Mouse (Mus musculus) left cerebral cortex, postnatal 36 days (tissue): ENCODE measurements at regions not wholly inside any gene's neighbourhood (a gene's known extent, or its start where the extent isn't known, plus 50 kb on each side); places are given as distances from the start of the nearest gene placed in this dataset.

Source experiments
- DNase-seq, 2 experiments: peaks; one replicate each; pipeline ENCODE4 v3.0.0; 2021 to 2022; ENCODE audit warnings: low spot score in 2 of 2, mixed read lengths in 1 of 2
- intact Hi-C: fragments of 180-260 bp; cut with DNase I; formaldehyde crosslinking; loops from one replicate; pipeline ENCODE4 v1.15.1; 2025

DNA sequence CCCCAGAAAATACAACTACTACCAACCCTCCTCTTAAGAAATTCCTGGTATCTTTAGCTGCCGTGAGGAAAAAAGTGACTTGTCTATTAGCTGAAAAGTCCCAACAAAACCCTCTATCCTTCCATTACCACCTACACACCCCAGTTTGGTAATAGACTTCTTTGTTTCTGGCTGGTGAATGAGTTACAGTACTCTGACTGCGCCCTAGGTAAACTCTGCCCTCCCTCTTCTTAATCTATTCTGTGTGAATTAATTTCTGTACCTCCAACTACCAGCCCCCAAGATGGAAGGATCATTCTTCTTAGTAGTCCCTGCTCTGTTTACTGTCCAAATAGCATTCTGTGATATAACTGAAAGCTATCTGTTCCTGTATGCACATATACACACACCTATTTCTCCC lies 245.4 kb downstream of the Pik3r1 start:
- intact Hi-C loops = no loop called here
- no peak for DNase-seq

DNA sequence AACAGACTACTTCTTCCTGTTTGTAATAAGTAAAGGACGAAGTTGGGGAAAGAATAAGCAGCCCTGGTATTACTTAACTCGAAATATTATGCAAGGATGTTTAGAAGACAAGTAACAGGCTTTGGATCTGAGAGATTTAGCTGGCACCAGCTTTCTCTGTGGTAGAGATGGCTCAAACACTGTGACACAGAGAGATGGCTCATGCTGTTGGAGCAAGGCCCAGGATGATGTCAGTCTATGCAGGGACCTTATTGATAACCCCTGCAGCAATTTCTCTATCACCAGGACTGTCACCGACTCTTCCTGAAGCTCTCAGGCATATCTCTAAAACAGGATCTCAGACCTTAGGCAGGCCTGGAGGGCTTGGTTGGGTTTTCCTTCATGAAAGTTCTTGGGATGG lies 254.7 kb downstream of the Pik3r1 start:
- DNase-seq = no peak
- intact Hi-C loops = loop anchor here (5.0 kb wide), 1 partner anchor 179 kb away; no protein-coding TSS in a partner anchor

DNA sequence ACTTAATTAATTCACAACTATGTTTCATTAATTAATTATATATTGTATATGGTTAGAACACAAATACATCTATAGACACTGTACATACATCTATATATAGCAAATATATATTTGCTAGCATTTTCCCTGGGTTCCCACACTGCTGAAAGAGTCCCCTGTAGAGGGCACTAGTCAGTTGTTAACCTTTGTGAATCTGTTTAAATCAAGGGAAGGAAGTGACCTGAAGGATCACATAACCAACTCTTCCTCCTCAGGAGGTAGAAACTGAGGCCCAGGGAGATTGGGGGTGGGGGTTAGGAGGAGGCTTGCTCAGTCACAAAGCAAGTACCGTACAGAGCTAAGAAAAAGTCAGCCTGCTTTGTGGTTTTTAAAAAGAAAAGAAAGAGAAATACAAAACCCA lies 258.1 kb downstream of the Pik3r1 start:
- no peak for DNase-seq
- intact Hi-C loops = loop anchor here (5.0 kb wide), 1 partner anchor 182 kb away; no protein-coding TSS in a partner anchor

DNA sequence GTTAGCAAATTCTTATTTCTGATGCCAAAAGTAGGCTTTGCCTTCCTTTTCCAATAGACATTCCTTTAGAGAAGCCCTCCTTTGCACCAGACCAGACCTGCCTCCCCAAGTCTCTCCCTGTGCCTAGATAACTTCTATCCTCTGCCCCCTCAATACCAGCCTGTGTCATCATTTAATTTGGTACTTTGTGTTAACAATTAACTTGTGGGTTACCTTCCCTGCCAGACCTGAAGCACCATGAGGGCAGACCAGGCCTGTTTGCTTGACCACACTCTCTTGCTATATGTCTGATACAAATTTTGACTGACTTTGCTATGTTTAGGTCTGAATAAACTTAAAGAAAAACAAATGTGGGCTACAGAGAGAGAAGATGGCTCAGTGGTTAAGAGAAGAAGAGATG lies 259.7 kb downstream of the Pik3r1 start:
- intact Hi-C loops = no loop called here

DNA sequence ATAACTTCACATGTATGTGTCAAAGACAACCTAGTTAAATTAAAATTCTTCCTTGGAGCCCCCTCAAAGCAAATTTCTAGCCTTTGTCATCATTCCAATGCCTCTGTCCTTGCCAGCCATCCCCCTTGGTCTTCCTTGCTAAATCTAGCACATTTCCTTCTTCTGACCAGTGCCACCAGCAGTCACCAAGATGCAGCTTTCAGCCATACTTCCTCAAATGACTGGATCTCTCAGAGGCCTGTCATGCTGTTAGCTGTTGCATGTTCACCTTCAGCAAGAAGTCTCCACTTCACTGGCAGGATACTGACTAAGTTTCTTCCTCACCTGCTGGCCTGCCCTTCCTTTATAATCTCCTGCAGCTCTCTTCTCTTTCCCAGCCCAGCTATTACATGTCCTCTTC lies 261.3 kb downstream of the Pik3r1 start:
- intact Hi-C loops = no loop called here
- DNase-seq = no peak

More for the DNA sequence above, 259.7 kb downstream of the Pik3r1 start:
- DNase-seq = no peak

DNA sequence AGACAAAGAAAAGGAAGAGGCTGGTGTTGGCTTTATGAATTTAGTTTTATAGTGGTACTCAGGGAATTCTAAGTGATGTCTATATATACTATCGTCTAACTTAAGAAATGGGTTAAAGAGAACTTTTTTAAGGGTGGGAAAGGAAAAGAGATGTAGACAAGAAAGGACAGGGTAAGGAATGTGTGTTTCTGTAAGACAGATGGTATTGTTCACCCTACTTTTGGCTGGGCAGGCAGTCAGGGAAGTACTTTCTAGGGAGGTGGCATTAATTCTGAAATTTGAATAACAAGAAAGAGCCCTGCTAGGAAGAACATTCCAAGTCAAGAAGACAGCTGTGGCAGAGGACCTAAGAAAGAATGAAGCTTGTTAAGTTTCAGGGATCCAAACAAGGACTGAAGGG lies 263.0 kb downstream of the Pik3r1 start:
- DNase-seq = no peak
- intact Hi-C loops = no loop called here

DNA sequence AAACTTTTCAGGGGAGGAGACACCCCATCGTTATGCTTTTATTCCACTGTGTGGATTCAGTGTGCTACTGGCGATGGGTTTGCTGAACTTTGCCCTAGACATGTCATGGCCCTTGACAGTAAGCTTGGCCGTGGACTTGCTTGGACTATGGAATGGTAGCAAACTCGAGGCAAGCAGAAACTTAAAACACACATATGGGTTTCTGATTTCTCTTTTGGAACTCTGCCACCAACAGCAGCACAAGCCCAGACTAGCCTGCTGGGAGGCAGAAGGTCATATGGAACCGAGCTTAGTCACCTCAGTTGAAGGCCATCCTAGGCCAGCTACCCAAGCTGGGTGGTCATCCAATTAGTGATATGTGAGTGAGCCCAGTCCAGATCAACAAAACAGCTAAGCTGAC lies 263.8 kb downstream of the Pik3r1 start:
- intact Hi-C loops = loop anchor here (5.0 kb wide), 1 partner anchor 612 kb away; no protein-coding TSS in a partner anchor

DNA sequence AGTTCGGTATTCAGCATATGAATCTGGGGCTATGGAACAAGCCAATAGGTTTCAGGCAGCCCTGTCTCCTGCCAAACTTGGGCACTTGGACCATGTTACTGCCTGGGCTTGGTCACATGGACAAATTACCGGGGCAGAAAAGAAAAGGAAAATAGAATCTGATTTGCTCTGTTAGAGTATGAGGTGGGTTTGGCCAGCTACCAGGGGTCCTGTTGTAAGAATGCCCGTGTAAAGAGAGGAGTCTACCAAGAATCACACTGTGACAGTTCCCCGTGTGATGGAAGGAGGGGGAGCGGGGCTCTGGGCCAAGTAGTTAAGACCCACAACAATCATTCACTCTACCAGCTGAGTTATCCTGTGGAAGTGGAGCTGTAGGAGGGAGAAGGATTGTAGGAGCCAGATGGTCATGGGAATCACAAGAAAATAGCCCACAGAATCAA lies 266.2 kb downstream of the Pik3r1 start:
- intact Hi-C loops = loop anchor here (5.0 kb wide), 1 partner anchor 610 kb away; no protein-coding TSS in a partner anchor
- no peak for DNase-seq

More for the DNA sequence above, 263.8 kb downstream of the Pik3r1 start:
- no peak for DNase-seq

DNA sequence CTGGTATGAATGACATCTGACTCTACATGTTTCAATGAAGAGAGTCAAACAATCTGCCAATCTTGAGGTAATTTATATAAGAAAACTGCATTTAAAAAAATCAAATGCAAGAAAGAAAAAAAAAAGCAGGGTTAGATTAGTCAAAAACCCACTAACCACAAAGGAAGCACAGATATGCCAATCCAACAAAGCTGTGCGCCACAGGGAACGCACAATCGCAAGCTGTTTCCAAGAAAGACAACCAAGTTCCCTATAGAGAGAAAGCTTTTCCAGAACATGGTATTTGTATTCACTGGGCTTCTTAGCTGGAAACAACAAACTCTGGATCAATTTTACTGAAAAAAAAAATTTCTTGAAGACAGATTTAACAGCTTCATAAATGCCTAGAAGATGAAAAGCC lies 267.0 kb downstream of the Pik3r1 start:
- intact Hi-C loops = loop anchor here (5.0 kb wide), 1 partner anchor 609 kb away; no protein-coding TSS in a partner anchor
- no peak for DNase-seq

DNA sequence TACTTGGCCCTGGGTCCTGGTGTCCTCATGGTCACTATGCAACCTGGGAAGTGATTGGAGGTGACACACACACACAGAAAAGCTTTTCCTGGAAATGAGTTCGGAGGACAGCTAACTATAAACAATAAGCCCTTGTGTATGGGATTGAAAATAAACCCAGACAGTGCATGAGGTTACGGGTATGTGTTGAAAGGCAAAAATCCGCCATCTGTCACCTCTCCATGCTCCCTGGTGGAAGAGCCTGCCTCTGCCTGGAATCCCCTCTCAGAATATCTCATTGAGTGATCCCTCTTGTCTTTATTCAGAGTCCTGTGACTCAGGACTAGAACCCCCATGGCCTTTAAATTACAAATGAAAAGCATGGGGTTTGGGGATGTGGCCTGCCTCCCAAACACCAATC lies 276.2 kb downstream of the Pik3r1 start:
- DNase-seq = no peak
- intact Hi-C loops = no loop called here

DNA sequence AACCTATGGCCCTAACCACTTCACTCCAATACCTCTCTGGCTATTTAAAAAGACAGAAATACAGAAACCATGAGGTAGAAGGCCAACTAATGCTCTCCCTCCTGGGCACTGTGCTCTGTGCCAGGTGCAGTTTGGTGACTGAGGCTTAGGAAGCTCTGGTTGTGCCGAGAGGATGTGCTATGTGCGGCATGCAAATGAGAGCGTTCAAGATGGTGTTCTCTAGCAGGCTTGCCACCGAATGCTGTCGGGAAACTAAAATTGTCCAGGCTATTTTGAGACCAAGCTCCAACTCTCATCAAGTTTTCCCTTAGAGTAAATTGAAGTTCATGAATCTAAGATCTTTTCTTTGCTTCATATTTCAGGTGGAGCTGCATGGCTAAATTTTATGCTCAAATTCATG lies 277.1 kb downstream of the Pik3r1 start:
- intact Hi-C loops = no loop called here
- DNase-seq = peak; percentile 54 to 74

DNA sequence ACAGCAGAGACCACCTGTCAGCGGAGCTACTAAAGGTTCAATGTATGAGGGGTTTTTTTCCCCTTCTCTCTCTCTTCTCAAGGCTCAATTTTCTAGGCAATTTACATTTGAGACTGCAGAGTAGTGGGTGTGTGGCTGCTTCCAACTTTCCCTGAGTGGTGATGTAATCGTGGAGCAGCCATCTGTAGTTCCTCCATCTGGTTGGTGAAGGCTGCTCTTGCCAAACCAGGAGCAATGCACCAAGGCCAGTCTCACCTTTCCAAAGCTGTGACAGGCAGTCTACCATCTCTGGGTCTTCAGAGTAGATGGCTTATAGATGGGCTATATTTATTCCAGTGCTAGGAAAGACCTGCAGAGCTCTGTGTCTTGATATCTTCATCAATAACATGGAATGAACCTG lies 280.4 kb downstream of the Pik3r1 start:
- DNase-seq = peak; percentile 74 to 82
- intact Hi-C loops = loop anchor here (5.0 to 10.0 kb wide), 2 partner anchors 35 to 253 kb away; no protein-coding TSS in a partner anchor

DNA sequence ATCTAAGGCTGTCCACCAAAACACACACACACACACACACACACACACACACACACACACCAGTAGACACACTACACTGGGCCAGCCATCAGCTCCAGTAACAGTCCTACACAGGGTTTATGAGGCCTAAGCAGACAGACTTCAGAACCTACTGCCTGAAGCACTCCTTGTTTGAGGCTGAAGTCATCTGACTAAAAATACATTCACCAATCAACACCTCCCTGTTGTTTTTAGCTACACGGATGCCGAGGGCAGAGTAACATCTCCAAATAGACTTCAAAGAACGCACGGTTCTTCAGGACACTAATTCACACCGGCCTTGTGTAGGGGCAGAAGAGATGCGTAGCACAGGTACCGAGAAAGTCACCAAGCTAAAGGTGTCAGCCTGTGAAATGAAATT lies 282.2 kb downstream of the Pik3r1 start:
- intact Hi-C loops = loop anchor here (5.0 to 10.0 kb wide), 2 partner anchors 34 to 251 kb away; no protein-coding TSS in a partner anchor

DNA sequence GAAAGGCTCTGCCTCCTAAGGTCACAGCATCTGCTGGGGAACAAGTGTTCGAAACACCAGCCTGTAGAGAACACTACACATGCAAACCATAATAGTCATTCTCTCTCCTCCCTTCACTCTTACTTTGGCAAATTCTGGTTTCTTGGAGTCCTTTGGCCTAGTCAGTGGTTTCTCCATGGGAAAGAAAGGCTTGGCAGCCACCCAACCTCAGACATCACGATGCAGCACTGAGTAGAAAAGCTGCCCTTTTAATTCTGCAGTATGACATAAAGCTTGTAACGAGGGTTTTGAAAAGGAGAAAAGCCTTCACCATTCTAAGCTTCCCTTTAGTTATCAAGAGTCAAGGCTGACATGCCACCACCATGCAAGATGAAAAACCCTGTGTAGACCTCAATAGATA lies 284.2 kb downstream of the Pik3r1 start:
- intact Hi-C loops = loop anchor here (10.0 kb wide), 1 partner anchor 249 kb away; no protein-coding TSS in a partner anchor
- no peak for DNase-seq

More for the DNA sequence above, 282.2 kb downstream of the Pik3r1 start:
- DNase-seq = no peak

DNA sequence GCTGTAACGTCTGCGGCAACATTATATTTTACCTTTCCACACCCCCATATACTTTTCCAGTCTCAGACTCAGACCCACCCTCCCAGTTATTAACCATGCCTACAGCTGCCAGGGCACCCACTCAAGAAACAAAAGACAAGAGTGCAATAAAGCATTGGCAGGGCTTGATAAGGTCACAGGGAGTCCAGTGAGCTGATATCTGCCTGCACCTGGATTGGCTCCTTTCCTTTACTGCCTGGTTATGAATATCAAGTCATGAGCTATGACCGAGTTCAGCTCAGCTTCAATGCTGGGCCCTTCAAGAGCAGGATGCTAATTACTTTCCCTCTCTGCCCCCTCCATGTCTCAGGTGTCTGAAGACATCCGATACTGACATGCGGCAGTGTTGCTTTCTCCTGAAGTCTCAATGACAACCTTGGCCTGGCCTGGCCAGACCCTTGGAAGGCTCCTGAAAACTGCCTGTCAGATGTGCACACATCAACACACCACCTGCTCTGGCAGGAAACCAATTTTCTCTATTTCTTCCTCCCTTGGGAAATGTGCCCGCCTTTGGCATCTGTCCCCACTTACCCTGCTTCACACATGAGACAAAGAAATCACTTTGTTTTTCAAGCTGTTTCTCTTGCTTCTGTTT lies 286.3 kb downstream of the Pik3r1 start:
- intact Hi-C loops = loop anchor here (10.0 kb wide), 1 partner anchor 247 kb away; no protein-coding TSS in a partner anchor
- no peak for DNase-seq

DNA sequence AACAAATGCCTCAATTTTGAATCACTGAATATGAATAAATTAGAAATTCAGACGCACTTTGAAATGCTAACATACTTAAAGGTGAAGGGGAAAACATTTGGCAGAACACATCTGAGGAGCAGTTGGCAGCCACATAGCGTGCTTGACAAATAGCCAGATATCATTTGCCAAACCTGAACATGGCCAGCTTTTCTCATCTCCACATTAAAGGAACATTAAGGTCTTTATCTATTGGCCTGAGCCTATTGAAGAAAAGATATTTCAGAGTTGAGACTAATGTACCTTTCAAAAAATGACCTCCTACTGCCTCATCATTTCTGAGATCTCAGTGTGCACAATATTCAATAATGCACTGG lies 288.7 kb downstream of the Pik3r1 start:
- no peak for DNase-seq
- intact Hi-C loops = no loop called here

DNA sequence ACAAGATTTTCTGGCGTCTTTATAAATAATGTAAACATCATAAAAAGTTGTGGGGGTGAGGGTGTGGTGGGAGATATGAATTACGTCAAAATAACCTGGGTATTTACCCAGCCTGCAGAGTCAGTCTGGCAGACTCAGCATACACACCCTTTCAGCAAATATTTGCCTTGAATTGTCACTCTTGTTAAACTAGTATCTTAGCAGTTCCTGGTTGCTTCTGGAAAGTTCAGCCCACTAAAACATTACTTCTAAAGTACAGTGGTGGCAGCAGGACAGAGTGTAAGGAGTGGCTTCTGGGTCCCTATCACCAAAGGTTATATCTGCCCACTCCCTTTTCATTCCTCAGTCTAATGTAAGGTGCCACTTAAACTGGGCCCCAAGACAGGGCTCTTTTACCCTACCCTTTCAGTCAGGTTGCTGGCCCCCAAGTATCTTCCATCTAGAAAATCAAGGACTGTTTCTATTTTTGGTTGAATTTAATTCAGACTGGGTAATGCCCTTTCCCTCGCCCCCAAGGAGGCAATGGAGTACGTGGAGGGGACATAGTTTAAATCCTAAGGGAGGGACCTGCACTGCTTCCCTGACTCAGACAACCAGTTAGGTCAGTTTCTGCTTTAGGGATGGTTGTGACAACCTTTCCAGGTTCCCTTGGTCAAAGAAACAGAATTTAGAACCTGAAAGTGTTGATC lies 289.3 kb downstream of the Pik3r1 start:
- intact Hi-C loops = no loop called here
- no peak for DNase-seq

DNA sequence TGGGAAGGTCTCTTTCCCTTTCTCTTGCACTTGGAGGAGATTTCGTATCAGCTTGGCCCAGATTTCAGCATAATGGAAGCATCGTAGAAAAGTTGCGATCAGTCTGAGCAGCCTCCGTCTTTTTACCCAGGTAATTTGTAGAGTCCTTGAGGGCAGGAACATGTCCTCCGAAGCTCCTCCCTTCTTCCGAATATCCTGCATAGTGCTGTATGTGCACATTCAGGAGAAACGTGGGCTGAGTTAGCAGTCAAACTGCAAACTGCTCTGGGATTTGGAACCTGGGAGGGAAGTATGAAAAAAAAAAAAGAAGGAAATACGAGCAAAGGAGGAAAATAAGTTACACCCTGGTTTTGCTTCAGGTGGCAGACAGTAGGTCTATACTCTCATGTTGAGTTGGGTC lies 294.7 kb downstream of the Pik3r1 start:
- DNase-seq = no peak
- intact Hi-C loops = no loop called here

DNA sequence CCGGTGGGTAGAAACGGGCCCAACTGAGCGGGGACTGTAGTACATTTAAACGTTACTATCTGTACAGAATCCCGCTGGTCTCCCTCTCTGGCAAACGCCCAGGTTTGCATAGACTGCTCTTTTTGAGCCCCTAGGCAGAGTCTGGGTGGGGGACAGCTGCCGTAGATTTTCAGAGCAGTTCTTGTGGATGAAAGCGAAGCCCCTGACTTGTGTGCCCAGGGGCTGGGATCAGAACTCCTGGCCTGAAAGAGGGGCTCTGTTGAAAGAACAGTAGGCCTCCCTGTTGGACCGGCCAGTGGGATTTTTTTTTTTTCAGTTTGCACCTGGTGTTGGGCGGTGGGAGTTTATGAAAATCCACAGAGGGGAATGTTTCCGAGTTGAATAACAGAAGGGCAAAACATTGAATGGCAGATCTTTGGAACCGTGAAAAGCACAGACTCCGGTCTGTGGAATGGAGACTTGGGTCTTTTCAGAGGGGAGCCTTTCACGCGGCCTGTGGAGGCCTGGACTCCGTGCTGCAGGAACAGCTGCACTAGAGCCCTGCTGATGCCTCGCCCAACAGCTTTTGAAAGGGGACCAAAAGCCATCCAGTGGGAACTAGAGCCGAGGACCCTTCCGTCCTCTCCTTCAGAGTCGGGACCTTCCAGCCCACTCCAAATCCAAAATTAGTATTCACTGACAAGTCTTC lies 297.3 kb downstream of the Pik3r1 start:
- intact Hi-C loops = no loop called here
- no peak for DNase-seq

DNA sequence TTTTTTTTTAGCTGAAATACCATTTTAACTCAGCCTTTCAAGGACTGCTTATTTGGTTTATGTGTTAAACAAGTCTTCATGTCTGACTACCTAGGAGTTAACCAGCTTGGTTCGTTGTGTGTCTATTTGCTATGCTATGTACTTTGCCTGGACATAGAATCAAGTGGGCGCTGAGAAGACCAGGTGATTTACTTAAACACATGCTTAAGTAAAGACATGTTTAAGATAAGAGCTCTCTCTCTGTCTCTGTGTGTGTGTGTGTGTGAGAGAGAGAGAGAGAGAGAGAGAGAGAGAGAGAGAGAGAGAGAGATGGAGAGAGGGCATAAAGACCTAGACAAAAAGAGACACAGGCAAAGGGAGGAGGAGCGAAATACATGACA lies 302.3 kb downstream of the Pik3r1 start:
- intact Hi-C loops = no loop called here
- DNase-seq = no peak
